In genomic region chr9:120492010-120492399, GRCm38 (mm10) we compare ENCODE assay signal across 8 mouse cellular contexts. TPM values are rescaled to one million over a fixed set of nuclear protein-coding genes. Genes with fewer than 3 reads are reported as not detected.
DNase-seq lines count a peak whose midpoint lies in the region; ATAC-seq and TF ChIP-seq lines count a peak whose summit lies in the region.

Gene Eif1b, plus strand, starts transcription at chr9:120492232.

- TF ChIP-seq POLR2A in thymus, adult 2 months (IDR thresholded peaks at IDR 0.05; ENCODE audit: control insufficient read depth, extremely low read depth, insufficient read depth, low read length, poor library complexity): no peak
- no peak for TF ChIP-seq POLR2A in heart, adult 2 months (IDR thresholded peaks at IDR 0.05; ENCODE audit: insufficient read depth, low read depth, low read length)

- peak within 1 kb of the TSS; percentile 93 for H3K4me3 ChIP-seq in thymus, adult 2 months (ENCODE audit: control insufficient read depth, insufficient read depth, low read length)
- peak within 1 kb of the TSS; percentile 90 for H3K4me3 ChIP-seq in heart, adult 2 months

- H3K27me3 ChIP-seq in thymus, adult 2 months (ENCODE audit: control insufficient read depth, insufficient read depth, low read length): no peaks in the 10 kb centered on the region
- H3K27me3 ChIP-seq in heart, adult 2 months (ENCODE audit: control insufficient read depth, insufficient read depth, low read length): no peaks in the 10 kb centered on the region

- no peaks in the 10 kb centered on the region for H3K79me2 ChIP-seq in heart, adult 2 months (replicated peaks; ENCODE audit: control insufficient read depth, insufficient read depth, low read length)

- WGBS in thymus, adult 2 months: 10% methylated on average over 19 of the region's 19 CpGs
- 5% methylated on average over 19 of the region's 19 CpGs for WGBS in heart, adult 2 months

- no peak for DNase-seq in thymus, adult 2 months
- no peak for DNase-seq in thymus, adult 18-20 months
- peak; percentile 33 for DNase-seq in c-Kit-positive CD71-positive TER-119-positive erythroid progenitor cells, embryonic 14.5 days (ENCODE audit: low spot score)
- DNase-seq in heart, adult 2 months: no peak
- DNase-seq in layer of hippocampus, postnatal 10 days (ENCODE audit: low spot score in 2 of 2): no peak
- no peak for DNase-seq in right cerebral cortex, postnatal 10 days (ENCODE audit: low spot score in 2 of 2)
- no peak for DNase-seq in cerebellum, adult 18-20 months

- H3K27ac ChIP-seq in thymus, adult 2 months (ENCODE audit: control insufficient read depth, insufficient read depth, low read length): peak within 1 kb of the TSS; percentile 71
- peak within 1 kb of the TSS; percentile 90 for H3K27ac ChIP-seq in heart, adult 2 months

- peaks cover 9% of the 10 kb centered on the region for H3K4me1 ChIP-seq in thymus, adult 2 months (replicated peaks; ENCODE audit: control insufficient read depth, insufficient read depth, low read length)
- H3K4me1 ChIP-seq in heart, adult 2 months (ENCODE audit: control insufficient read depth, insufficient read depth, low read length): peaks cover 2% of the 10 kb centered on the region; the same call in 1 of the 2 replicates

- no peak for ATAC-seq in megakaryocyte progenitor cell, adult 5-6 weeks (replicated peaks; ENCODE audit: poor library complexity)

- intact Hi-C loops in heart, adult 2 months (cut with DNase I): no loop called here

- TF ChIP-seq CTCF in thymus, adult 2 months (IDR thresholded peaks at IDR 0.05; ENCODE audit: borderline replicate concordance, control insufficient read depth, extremely low read depth, insufficient read depth, low read length, poor library complexity): no peak; the same call in 1 of the 2 replicates
- no peak for TF ChIP-seq CTCF in heart, adult 2 months (IDR thresholded peaks at IDR 0.05)

- peak within 1 kb of the TSS; percentile 90 for H3K9ac ChIP-seq in heart, adult 2 months (ENCODE audit: low read depth, low read length)

- TF ChIP-seq EP300 in heart, adult 2 months (IDR thresholded peaks at IDR 0.05; ENCODE audit: insufficient read depth, low read depth, low read length): no peak

- H3K36me3 ChIP-seq in thymus, adult 2 months (ENCODE audit: control insufficient read depth, insufficient read depth, low read length): peaks cover 18% of the 10 kb centered on the region
- no peaks in the 10 kb centered on the region for H3K36me3 ChIP-seq in heart, adult 2 months (ENCODE audit: control insufficient read depth, insufficient read depth, low read length)

RNA-seq across cellular contexts. Expression of gene Eif1b, which starts in this region (rescaled TPM):
- polyA plus RNA-seq in thymus, adult 2 months (2012; rRNA removed): 94.4 and 113 TPM in 2 replicates
- 10 to 100 TPM; 64.9 to 65.9 TPM for total RNA-seq in heart, adult 2 months (2021)
- 38.0 and 38.3 TPM in 2 replicates for polyA plus RNA-seq in heart, adult 2 months (2012; rRNA removed)
- total RNA-seq in layer of hippocampus, postnatal 10 days (2021): 100 to 1,000 TPM; 158 to 211 TPM
- total RNA-seq in megakaryocyte progenitor cell, adult 5-6 weeks (2015): 61.7 and 79.5 TPM in 2 replicates
- 93.5 and 120 TPM in 2 replicates for total RNA-seq in megakaryocyte progenitor cell, adult 5-6 weeks (2017)
